Mouse (Mus musculus): ENCODE data around the gene Fkbp5. TPM values are rescaled to one million over a fixed set of nuclear protein-coding genes. Genes with fewer than 3 reads are reported as not detected.

Gene Fkbp5
- polyA plus RNA-seq, 1 experiment from 2014 or later, result 26.6 TPM

DNA sequence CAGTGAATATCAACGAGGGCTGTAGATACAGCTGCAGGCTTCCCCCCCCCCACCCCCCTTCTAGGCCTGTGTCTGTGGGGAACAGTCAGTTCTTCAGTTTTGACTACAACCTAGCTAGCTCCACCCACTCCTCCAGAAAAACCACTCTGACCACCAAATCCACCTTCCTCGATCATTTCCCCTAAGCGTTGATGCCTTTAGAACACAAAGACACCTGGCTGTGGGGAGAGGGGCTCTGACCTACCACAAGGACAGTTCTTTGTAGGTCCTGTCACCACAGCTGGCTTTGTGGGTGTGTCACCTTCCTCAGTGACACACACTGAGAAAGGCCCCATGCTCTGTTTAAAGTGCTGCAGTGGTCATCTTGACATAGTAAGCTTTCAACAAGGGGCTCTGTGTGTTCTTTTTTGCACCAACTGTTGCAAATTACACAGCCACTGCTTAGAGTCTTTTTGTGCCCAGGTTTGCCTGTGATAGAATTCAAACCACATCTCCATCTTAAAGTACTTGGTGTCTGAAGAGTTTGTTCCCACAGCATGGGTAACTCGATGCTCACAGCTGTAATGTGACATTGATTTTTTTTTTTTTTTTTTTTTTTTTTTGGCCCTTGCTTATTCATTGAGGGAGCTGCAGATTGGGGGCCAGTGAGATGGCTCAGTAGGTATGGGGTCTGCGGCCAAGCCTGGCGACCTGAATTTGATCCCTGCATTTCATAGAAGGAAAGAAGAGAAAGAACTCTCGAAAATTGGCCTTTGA, 28.9 kb downstream of the Fkbp5 start:
- no peak overlapping the region for H3K4me2 ChIP-seq
- no peak overlapping the region for H3K27ac ChIP-seq (replicated peaks)
- H3K4me1 ChIP-seq (replicated peaks), result peaks cover 22% of the 10 kb centered on the region
- WGBS, result 81% methylated on average over 7 of the region's 7 CpGs
- H3K4me3 ChIP-seq, result no peak overlapping the region
- H3K27me3 ChIP-seq, result no peaks in the 10 kb centered on the region
- no peaks in the 10 kb centered on the region for H3K9me3 ChIP-seq
- H3K9ac ChIP-seq, result no peak overlapping the region
- H3K36me3 ChIP-seq, result no peaks in the 10 kb centered on the region
- ATAC-seq (ENCODE audit: low read depth), result no peak

DNA sequence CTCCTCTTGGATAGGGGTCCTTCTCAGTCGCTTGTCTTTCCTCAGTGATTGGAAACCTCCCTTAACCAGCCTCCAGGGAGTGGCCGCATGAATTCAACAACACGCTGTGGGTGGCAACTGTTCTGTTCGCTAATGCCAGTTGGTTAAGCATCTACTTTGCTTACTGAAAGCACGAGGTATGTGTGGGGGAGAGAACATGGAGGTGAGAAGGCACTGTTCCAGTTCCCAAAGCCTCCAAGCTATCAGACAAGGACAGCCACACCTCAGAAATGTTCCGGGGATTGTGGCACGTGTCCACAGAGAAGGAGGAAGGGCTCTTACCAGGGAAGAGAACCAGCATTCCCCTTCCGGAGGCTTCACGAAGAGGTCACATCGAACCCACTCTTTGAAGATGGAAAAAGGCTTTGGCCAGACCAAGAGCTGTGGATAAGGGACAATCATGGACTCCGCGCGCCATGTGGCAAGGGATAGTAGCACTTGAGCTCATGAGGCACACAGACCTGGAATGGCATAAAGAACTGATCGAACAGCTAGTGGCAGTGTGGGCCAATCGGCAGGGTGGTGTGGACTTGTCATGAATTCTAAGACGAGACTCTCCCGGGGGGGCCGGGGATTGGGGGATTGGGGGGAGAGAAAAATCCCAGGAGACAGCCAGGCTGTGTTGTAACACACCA, 29.6 kb downstream of the Fkbp5 start:
- WGBS, result 91% methylated on average over 18 of the region's 18 CpGs
- ATAC-seq (ENCODE audit: low read depth), result no peak
- H3K27ac ChIP-seq (replicated peaks), result no peak overlapping the region
- no peaks in the 10 kb centered on the region for H3K9me3 ChIP-seq
- H3K27me3 ChIP-seq, result no peaks in the 10 kb centered on the region
- H3K4me2 ChIP-seq, result no peak overlapping the region
- no peaks in the 10 kb centered on the region for H3K36me3 ChIP-seq
- peaks cover 22% of the 10 kb centered on the region for H3K4me1 ChIP-seq (replicated peaks)
- H3K4me3 ChIP-seq, result no peak overlapping the region
- no peak overlapping the region for H3K9ac ChIP-seq

DNA sequence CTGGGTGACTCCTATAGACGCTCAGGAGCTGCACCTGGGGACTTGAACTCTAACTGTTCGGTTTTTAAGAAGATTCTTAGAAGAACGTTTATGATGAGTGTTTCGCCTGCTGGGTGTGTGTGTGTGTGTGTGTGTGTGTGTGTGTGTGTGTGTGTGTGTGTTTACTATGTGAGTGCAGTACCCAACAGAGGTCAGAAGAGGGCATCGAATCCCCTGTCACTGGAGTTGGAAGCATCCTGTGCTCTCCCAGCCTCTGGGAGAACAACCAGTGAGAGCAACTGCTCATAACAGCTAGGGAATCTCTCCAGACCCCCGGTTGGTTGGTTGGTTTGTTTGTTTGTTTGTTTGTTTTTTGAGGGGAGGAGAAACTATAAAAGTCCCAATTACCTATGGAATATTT, 30.6 kb downstream of the Fkbp5 start:
- H3K9ac ChIP-seq, result no peak overlapping the region
- H3K4me1 ChIP-seq (replicated peaks), result peaks cover 24% of the 10 kb centered on the region
- no peaks in the 10 kb centered on the region for H3K36me3 ChIP-seq
- H3K9me3 ChIP-seq, result no peaks in the 10 kb centered on the region
- peak overlapping the region; percentile 79; the same call in 1 of the 2 replicates for H3K4me2 ChIP-seq
- no peak; the same call in 1 of the 2 replicates for ATAC-seq (ENCODE audit: low read depth)
- H3K27me3 ChIP-seq, result no peaks in the 10 kb centered on the region
- H3K27ac ChIP-seq (replicated peaks), result no peak overlapping the region
- 85% methylated on average over 6 of the region's 6 CpGs for WGBS
- H3K4me3 ChIP-seq, result peak overlapping the region; percentile 89

DNA sequence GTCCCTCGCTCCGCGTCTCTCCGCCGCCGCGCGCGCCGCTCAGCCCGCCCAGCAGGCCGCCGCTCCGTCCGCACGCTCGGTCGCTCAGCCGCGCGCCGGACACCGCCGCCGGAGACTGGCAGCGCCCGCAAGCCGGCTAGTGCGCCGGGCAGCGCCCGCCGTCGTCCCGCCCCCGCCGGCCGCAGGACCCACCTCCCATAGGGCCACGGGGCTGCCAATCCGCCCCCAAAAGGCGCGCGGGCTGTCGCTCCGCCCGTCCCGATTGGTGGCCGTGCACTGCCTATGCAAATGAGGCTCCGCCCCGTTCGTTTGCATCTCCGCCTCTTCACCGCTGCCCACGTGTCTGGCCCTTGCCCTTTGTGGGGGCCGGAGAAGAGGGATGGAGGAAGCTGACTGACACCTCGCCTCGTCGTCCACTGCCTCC, 31.3 kb downstream of the Fkbp5 start:
- WGBS, result under 1% methylated on average over 52 of the region's 58 CpGs
- Histone ChIP-seq H3K27ac (replicated peaks) (peak overlapping the region; percentile 93), H3K36me3 (no peaks in the 10 kb centered on the region), H3K9me3 (no peaks in the 10 kb centered on the region), H3K4me3 (peak overlapping the region; percentile 89), H3K27me3 (no peaks in the 10 kb centered on the region), H3K9ac (peak overlapping the region; percentile 87), H3K4me2 (peak overlapping the region; percentile 79), H3K4me1 (replicated peaks) (peaks cover 18% of the 10 kb centered on the region)
- ATAC-seq (ENCODE audit: low read depth), result peak; percentile 99

DNA sequence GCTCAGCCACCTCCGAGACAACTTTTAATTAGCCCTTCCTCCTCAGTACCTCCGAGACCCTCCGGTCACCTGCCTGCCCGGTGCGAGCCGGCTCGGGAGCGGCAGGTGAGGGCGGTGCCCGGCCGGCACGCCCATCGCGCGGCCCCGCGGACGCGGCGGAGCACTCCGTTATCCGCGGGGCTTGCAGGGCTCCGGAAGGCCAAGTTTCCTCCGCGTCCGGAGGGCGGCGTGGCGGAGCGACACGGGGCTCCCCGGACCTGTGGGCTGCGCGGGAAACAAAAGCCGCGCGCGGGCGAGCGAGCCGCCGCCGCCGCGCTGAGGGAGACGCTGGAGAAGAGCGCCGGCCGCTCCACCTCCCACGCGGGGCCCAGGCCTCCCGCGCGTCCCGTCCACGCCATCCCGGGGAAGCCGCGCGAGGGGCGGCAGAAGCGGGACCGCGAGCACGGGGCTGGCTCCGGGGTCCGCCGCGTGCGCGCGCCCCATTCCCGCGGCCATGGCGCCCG, 31.8 kb downstream of the Fkbp5 start:
- ATAC-seq (ENCODE audit: low read depth), result peak; percentile 78
- peaks cover 18% of the 10 kb centered on the region for H3K4me1 ChIP-seq (replicated peaks)
- H3K9ac ChIP-seq, result peak overlapping the region; percentile 87
- no peaks in the 10 kb centered on the region for H3K27me3 ChIP-seq
- H3K36me3 ChIP-seq, result no peaks in the 10 kb centered on the region
- no peaks in the 10 kb centered on the region for H3K9me3 ChIP-seq
- peak overlapping the region; percentile 93 for H3K27ac ChIP-seq (replicated peaks)
- H3K4me3 ChIP-seq, result peak overlapping the region; percentile 89
- H3K4me2 ChIP-seq, result peak overlapping the region; percentile 79
- under 1% methylated on average over 64 of the region's 77 CpGs for WGBS

DNA sequence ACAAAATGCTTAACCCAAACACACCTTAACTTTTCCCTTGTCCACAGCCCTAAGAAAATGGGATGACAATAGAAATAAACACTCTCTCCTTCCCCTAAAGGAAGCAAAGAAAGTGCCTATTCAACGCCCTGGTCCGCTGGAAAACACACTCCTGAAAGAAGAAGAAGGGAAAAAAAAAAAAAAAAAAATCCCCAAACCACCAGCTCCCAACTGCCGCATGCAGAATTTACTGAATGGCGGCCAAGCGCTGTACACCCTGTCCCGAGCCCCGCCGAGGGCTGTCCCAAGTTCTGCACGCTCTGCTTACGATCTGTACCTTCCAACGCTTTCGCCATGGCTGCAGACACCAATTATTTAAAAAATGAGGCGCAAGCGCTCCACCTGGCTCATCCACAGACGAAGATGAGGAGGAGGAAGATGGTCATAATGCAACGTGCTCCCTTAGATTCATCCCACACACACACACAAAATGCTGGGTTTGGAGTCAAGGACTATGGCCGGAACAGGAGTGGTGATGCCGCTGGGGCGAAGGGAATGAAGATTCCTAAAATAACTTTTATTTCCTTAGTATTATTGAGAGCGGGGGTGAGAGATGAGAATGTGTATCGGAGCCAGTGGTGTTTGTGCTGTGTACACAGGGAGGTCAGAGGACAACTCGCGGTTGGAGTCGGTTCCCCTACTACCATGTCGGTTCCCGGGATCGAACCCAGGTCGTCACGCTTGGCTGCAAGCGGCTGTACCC, 32.5 kb downstream of the Fkbp5 start:
- ATAC-seq (ENCODE audit: low read depth), result 0 out of 2 replicates have a peak, but pooled peaks have one; percentile 13
- Histone ChIP-seq H3K9ac (peak overlapping the region; percentile 87), H3K27me3 (no peaks in the 10 kb centered on the region), H3K4me2 (peak overlapping the region; percentile 79), H3K9me3 (no peaks in the 10 kb centered on the region), H3K36me3 (no peaks in the 10 kb centered on the region), H3K4me3 (peak overlapping the region; percentile 89), H3K27ac (replicated peaks) (peak overlapping the region; percentile 93), H3K4me1 (replicated peaks) (peaks cover 18% of the 10 kb centered on the region)
- WGBS, result 5% methylated on average over 30 of the region's 30 CpGs

DNA sequence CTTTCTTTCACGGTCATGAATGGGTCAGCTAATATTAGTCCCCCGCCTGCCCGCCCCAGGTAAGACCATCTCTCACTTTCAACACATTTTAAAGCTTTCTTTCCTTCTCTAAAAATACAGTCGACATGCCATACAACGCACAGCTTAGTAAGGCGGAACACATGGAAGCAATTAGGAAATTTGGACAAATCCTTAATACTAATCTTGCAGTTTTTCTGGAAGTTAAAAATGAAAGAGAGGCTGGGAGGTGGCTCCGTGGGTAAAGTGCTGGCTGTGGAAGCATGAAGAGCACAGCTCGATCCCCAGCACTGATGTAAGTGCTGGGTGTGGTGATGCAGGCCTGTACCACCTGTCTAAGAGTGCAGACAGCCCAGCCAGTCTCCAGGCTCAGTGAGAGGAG, 39.9 kb downstream of the Fkbp5 start:
- H3K4me1 ChIP-seq (replicated peaks), result 0 out of 2 replicates have a peak, but pooled peaks cover 3% of the 10 kb centered on the region
- WGBS, result 91% methylated on average over 8 of the region's 8 CpGs
- H3K9ac ChIP-seq, result no peak overlapping the region
- no peaks in the 10 kb centered on the region for H3K36me3 ChIP-seq
- H3K27ac ChIP-seq (replicated peaks), result no peak overlapping the region
- ATAC-seq (ENCODE audit: low read depth), result no peak
- H3K27me3 ChIP-seq, result no peaks in the 10 kb centered on the region
- H3K9me3 ChIP-seq, result no peaks in the 10 kb centered on the region
- H3K4me2 ChIP-seq, result no peak overlapping the region
- H3K4me3 ChIP-seq, result no peak overlapping the region

DNA sequence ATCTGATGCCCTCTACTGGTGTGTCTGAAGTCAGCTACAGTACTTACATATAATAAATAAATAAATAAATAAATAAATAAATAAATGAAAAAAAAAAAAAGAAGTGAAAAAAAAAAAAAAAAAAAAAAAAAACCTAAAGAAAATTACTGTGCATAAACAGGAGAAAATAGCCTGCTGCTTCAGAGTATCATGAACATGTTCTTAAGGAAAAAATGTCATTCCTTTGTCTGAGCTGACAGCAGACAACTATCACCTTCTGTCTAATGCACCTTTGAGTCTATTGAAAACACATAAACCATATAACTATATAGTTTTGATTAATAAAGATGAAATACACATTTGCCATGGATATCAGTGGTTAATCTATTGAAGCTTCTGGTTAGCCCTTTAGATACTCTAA, 40.9 kb downstream of the Fkbp5 start:
- Histone ChIP-seq H3K9me3 (no peaks in the 10 kb centered on the region), H3K27ac (replicated peaks) (no peak overlapping the region), H3K4me1 (replicated peaks) (0 out of 2 replicates have a peak, but pooled peaks cover 6% of the 10 kb centered on the region), H3K4me2 (no peak overlapping the region), H3K36me3 (no peaks in the 10 kb centered on the region), H3K4me3 (no peak overlapping the region), H3K9ac (no peak overlapping the region), H3K27me3 (no peaks in the 10 kb centered on the region)
- ATAC-seq (ENCODE audit: low read depth), result no peak

DNA sequence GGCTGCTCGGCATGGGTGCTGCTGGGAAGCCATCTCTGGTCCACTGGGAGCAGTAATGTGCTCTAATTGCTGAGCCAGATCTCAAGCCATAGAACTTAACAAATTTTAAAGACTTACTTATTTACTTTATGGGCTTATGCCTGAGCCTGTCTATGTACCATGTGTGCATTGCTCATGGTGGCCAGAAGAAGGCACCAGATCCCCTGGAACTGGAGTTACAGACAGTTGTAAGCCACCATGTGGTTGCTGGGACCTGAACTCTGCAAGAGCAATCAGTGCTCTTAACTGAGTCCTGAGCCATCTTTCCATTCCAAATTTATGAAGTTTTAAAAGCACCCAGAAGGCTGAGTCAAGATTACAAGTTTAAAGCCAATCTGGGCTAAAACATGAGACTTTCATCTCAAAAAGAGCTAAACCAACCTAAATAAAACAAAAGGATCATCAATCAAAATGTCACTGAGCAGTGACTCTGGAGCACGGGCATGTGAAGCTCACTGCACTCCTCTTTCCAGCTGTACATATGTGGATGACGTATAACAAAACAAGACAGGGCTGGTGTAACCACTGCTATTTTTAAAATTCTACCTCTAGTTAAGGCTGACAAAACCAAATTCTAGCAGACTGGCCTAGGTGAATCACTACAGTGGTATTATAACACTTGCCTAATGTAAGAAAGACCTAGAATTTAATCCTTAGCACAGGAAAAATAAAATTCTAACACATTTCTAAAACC, 41.6 kb downstream of the Fkbp5 start:
- H3K4me1 ChIP-seq (replicated peaks), result 0 out of 2 replicates have a peak, but pooled peaks cover 6% of the 10 kb centered on the region
- H3K9ac ChIP-seq, result no peak overlapping the region
- H3K27me3 ChIP-seq, result no peaks in the 10 kb centered on the region
- 56% methylated on average over 3 of the region's 3 CpGs for WGBS
- no peaks in the 10 kb centered on the region for H3K36me3 ChIP-seq
- no peak for ATAC-seq (ENCODE audit: low read depth)
- no peak overlapping the region for H3K4me2 ChIP-seq
- H3K27ac ChIP-seq (replicated peaks), result no peak overlapping the region
- H3K9me3 ChIP-seq, result no peaks in the 10 kb centered on the region
- no peak overlapping the region for H3K4me3 ChIP-seq

DNA sequence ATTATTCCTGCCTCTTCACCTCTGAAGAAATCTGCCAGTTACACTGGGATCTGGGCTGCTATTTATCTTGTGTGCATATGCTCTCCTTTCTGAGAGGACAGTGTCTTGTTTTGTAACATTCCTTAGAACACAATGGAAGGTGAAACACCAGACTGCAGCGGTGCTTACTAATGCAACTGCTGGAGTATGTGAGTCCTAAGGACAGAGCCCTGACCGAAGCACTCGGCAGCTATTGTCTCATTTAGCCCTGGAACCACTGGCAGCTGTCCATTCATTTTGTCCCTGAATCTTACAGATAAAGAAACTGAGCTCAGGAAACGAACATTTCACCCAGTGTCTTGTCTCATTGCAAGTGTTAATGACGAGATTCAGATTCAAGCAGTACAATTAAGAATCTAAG, 44.6 kb downstream of the Fkbp5 start:
- H3K4me2 ChIP-seq, result no peak overlapping the region
- no peaks in the 10 kb centered on the region for H3K36me3 ChIP-seq
- no peak for ATAC-seq (ENCODE audit: low read depth)
- H3K4me1 ChIP-seq (replicated peaks), result 0 out of 2 replicates have a peak, but pooled peaks cover 12% of the 10 kb centered on the region
- H3K27me3 ChIP-seq, result no peaks in the 10 kb centered on the region
- no peaks in the 10 kb centered on the region for H3K9me3 ChIP-seq
- H3K9ac ChIP-seq, result no peak overlapping the region
- H3K4me3 ChIP-seq, result no peak overlapping the region
- WGBS, result 72% methylated on average over 5 of the region's 5 CpGs
- H3K27ac ChIP-seq (replicated peaks), result no peak overlapping the region

DNA sequence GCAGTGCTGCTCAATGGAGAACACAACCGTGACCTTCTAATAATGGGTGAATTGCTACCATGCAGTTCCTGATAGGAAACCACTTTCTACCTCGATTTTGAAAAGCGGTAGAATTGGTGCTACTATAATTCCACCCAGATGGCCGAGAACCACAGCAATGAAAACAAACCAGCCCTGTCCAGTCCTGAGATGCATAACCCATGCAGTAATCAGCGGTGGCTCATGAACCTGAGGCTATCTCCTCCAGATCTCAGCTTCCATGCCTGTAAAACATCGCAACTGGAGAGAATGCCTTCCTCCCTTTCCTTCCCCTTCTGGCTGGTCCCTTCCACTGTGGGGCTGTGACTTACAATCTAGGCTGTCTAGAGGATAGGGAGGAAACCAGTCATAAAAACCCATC, 46.5 kb downstream of the Fkbp5 start:
- Histone ChIP-seq H3K4me2 (no peak overlapping the region), H3K4me3 (no peak overlapping the region), H3K27ac (replicated peaks) (no peak overlapping the region), H3K36me3 (no peaks in the 10 kb centered on the region), H3K4me1 (replicated peaks) (peaks cover 15% of the 10 kb centered on the region; the same call in 1 of the 2 replicates), H3K27me3 (no peaks in the 10 kb centered on the region), H3K9ac (no peak overlapping the region), H3K9me3 (no peaks in the 10 kb centered on the region)
- no peak for ATAC-seq (ENCODE audit: low read depth)
- WGBS, result 81% methylated on average over 6 of the region's 6 CpGs
